Mouse (Mus musculus): Measurements from ENCODE around the gene Unc13b.

DNA sequence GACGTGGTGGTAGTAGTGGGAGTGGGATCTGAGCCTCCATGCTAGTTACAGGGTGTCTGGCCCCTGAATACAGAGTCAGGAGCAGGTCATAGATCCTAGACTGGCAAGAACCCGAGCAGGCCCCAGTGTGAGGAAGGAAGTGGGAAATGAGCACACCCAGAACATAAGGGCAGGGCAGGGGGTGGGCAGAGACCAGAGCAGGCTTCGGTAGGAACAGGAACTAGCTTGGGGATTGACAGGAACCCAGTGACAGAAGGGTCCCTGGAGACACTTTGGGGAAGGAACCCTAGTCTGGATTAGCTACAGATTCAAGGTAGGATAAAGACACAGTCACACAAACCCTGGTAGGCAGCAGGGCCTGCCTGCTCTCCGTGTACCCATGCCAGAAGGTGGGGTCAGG is 14.1 kb upstream of the Unc13b start:
- TF ChIP-seq CTCF (IDR thresholded peaks at IDR 0.05; ENCODE audit: control insufficient read depth, insufficient read depth, insufficient replicate concordance, low read depth, low read length) = no peak
- TF ChIP-seq POLR2A (IDR thresholded peaks at IDR 0.05; ENCODE audit: control insufficient read depth, low read depth, low read length) = no peak

All from testis, adult 2 months (tissue).